Mouse (Mus musculus) midbrain, postnatal 0 days (tissue): ENCODE results near the gene Ralgapa2. TPM values are rescaled to one million over a fixed set of nuclear protein-coding genes. Genes with fewer than 3 reads are reported as not detected.

ENCODE experiments used
- ATAC-seq: fragments of 200-750 bp; cut with Nextera tagmentation; 2 replicates; pipeline ENCODE4 v1.8.0; 2017; ENCODE audit warnings: moderate number of reproducible peaks, mild to moderate bottlenecking, moderate TSS enrichment, moderate library complexity; ENCODE audit not compliant: low FRiP score
- DNase-seq: peaks from one replicate; pipeline ENCODE4 v3.0.0-alpha.2; 2015; ENCODE audit warnings: low spot score
- H3K27ac ChIP-seq: fragments of 300-500 bp; sonication (generic); 2 replicates; pipeline ENCODE4 v1.5.1; 2014; ENCODE audit warnings: low read depth, mild to moderate bottlenecking, low read length, mixed read lengths
- H3K27me3 ChIP-seq: fragments of 300-500 bp; sonication (generic); 2 replicates; pipeline ENCODE4 v1.6.1; 2014; ENCODE audit warnings: low read length, control low read depth, mixed read lengths; ENCODE audit not compliant: insufficient read depth
- H3K36me3 ChIP-seq: fragments of 300-500 bp; sonication (generic); 2 replicates; pipeline ENCODE4 v1.6.1; 2014; ENCODE audit warnings: low read length, control low read depth, mixed read lengths; ENCODE audit not compliant: insufficient read depth
- H3K4me1 ChIP-seq: fragments of 300-500 bp; sonication (generic); 2 replicates; pipeline ENCODE4 v1.6.1; 2014; ENCODE audit warnings: mild to moderate bottlenecking, control low read depth, antibody characterized with exemption, low read length, mixed read lengths; ENCODE audit not compliant: insufficient read depth
- H3K4me2 ChIP-seq: fragments of 300-500 bp; sonication (generic); 2 replicates; pipeline ENCODE4 v1.6.1; 2014; ENCODE audit warnings: low read depth, mild to moderate bottlenecking, low read length, mixed read lengths; ENCODE audit not compliant: poor library complexity, severe bottlenecking
- H3K4me3 ChIP-seq: fragments of 300-500 bp; sonication (generic); 2 replicates; pipeline ENCODE4 v1.5.1; 2014; ENCODE audit warnings: low read depth, mild to moderate bottlenecking, low read length, moderate library complexity
- H3K9ac ChIP-seq: fragments of 300-500 bp; sonication (generic); replicated peaks from 2 replicates; pipeline ENCODE4 v1.6.1; 2014; ENCODE audit warnings: mild to moderate bottlenecking, low read length, moderate library complexity, mixed read lengths; ENCODE audit not compliant: poor library complexity, severe bottlenecking
- H3K9me3 ChIP-seq: fragments of 300-500 bp; sonication (generic); 2 replicates; pipeline ENCODE4 v1.6.1; 2016; ENCODE audit warnings: low read length, control low read depth
- CTCF ChIP-seq: IDR thresholded peaks from 2 replicates; pipeline ENCODE4 v1.5.1; 2016; ENCODE audit warnings: antibody characterized with exemption, mild to moderate bottlenecking
- WGBS: fragments of 180-500 bp; shearing (Covaris S2); extraction: QIAGEN DNeasy Blood & Tissue Kit; methylation state at CpG from one replicate; pipeline ENCODE4 v1.1.7; 2014; 5-methylcytosine and 5-hydroxymethylcytosine counted together
- polyA plus RNA-seq: library from polyadenylated mRNA; unstranded; fragments of >200 nt; fragmentation: Nextera tagmentation; extraction: Ambion mirVana; gene quantifications from 2 replicates; pipeline ENCODE4 v1.2.1, GENCODE M21; 2015
- total RNA-seq: library from RNA; depleted of rRNA; stranded (reverse); fragments of >200 nt; gene quantifications from 2 replicates; pipeline ENCODE4 v1.2.3, GENCODE M21; 2014

Gene Ralgapa2
- total and polyA plus RNA-seq, 2 experiments from 2014 or later: 8.5 to 26.5 TPM

GRCm38 (mm10) chr2:146313811-146314210, 198.3 kb downstream of the Ralgapa2 start:
- Histone ChIP-seq H3K27ac (no peak overlapping the region), H3K36me3 (no peaks in the 10 kb centered on the region), H3K27me3 (no peaks in the 10 kb centered on the region), H3K4me3 (no peak overlapping the region), H3K9me3 (no peaks in the 10 kb centered on the region), H3K9ac (no peak overlapping the region), H3K4me2 (no peak overlapping the region), H3K4me1 (no peaks in the 10 kb centered on the region)
- ATAC-seq (no peak), DNase-seq (no peak)
- 77% methylated on average over 4 of the region's 4 CpGs for WGBS
- no peak for TF ChIP-seq CTCF

GRCm38 (mm10) chr2:146310760-146311159, 201.4 kb downstream of the Ralgapa2 start:
- Histone ChIP-seq H3K36me3 (no peaks in the 10 kb centered on the region), H3K9ac (no peak overlapping the region), H3K27me3 (no peaks in the 10 kb centered on the region), H3K4me2 (no peak overlapping the region), H3K4me1 (no peaks in the 10 kb centered on the region), H3K27ac (no peak overlapping the region), H3K9me3 (no peaks in the 10 kb centered on the region), H3K4me3 (no peak overlapping the region)
- ATAC-seq: no peak
- no peak for TF ChIP-seq CTCF
- no peak for DNase-seq
- WGBS: 90% methylated on average over 3 of the region's 3 CpGs

GRCm38 (mm10) chr2:146310291-146310690, 201.9 kb downstream of the Ralgapa2 start:
- H3K4me2 ChIP-seq: no peak overlapping the region
- no peaks in the 10 kb centered on the region for H3K36me3 ChIP-seq
- no peak overlapping the region for H3K4me3 ChIP-seq
- DNase-seq (peak; percentile 78), ATAC-seq (no peak; the same call in 1 of the 2 replicates)
- H3K9ac ChIP-seq: no peak overlapping the region
- 49% methylated on average over 6 of the region's 6 CpGs for WGBS
- no peaks in the 10 kb centered on the region for H3K9me3 ChIP-seq
- no peak for TF ChIP-seq CTCF
- no peaks in the 10 kb centered on the region for H3K27me3 ChIP-seq
- H3K4me1 ChIP-seq: no peaks in the 10 kb centered on the region
- H3K27ac ChIP-seq: no peak overlapping the region

GRCm38 (mm10) chr2:146309413-146309812, 202.7 kb downstream of the Ralgapa2 start:
- H3K36me3 ChIP-seq: no peaks in the 10 kb centered on the region
- no peak for ATAC-seq

GRCm38 (mm10) chr2:146307060-146307459, 205.1 kb downstream of the Ralgapa2 start:
- Histone ChIP-seq H3K27ac (no peak overlapping the region), H3K27me3 (no peaks in the 10 kb centered on the region), H3K4me3 (no peak overlapping the region), H3K9ac (no peak overlapping the region), H3K36me3 (no peaks in the 10 kb centered on the region), H3K4me1 (peaks cover 3% of the 10 kb centered on the region; the same call in 1 of the 2 replicates), H3K9me3 (no peaks in the 10 kb centered on the region), H3K4me2 (no peak overlapping the region)
- TF ChIP-seq CTCF: no peak
- WGBS: 77% methylated on average over 3 of the region's 3 CpGs
- DNase-seq (no peak), ATAC-seq (no peak)

More at GRCm38 (mm10) chr2:146309413-146309812, 202.7 kb downstream of the Ralgapa2 start:
- DNase-seq: no peak
- 95% methylated on average over 2 of the region's 2 CpGs for WGBS
- Histone ChIP-seq H3K9ac (no peak overlapping the region), H3K27me3 (no peaks in the 10 kb centered on the region), H3K9me3 (no peaks in the 10 kb centered on the region), H3K4me2 (no peak overlapping the region), H3K4me3 (no peak overlapping the region), H3K4me1 (no peaks in the 10 kb centered on the region), H3K27ac (no peak overlapping the region)
- no peak for TF ChIP-seq CTCF

- H3K27ac ChIP-seq: no peak overlapping the region
- H3K4me1 ChIP-seq: peaks cover 5% of the 10 kb centered on the region; the same call in 1 of the 2 replicates
- no peaks in the 10 kb centered on the region for H3K27me3 ChIP-seq
- no peak for TF ChIP-seq CTCF
- no peak overlapping the region for H3K9ac ChIP-seq
- H3K36me3 ChIP-seq: no peaks in the 10 kb centered on the region
- ATAC-seq: no peak
- WGBS: 16% methylated on average over 9 of the region's 9 CpGs
- H3K9me3 ChIP-seq: no peaks in the 10 kb centered on the region
- no peak overlapping the region for H3K4me2 ChIP-seq
- DNase-seq: peak; percentile 61
- no peak overlapping the region for H3K4me3 ChIP-seq
These were observed 209.9 kb downstream of the Ralgapa2 start for GRCm38 (mm10) chr2:146302094-146302699.
